Mouse (Mus musculus) forebrain, embryonic 10.5 days (tissue): Measurements from ENCODE around the gene Il4. TPM values are rescaled to one million over a fixed set of nuclear protein-coding genes. Genes with fewer than 3 reads are reported as not detected.
A peak's percentile ranks its signal among the peaks of the same experiment; 100 is the strongest.

Source experiments
- DNase-seq: peaks from one replicate; pipeline ENCODE4 v3.0.0-alpha.2; 2017; ENCODE audit warnings: low spot score; ENCODE audit errors: extremely low spot score
- H3K27ac ChIP-seq: fragments of 300-500 bp; sonication (generic); 2 replicates; pipeline ENCODE4 v1.5.1; 2016; ENCODE audit warnings: mild to moderate bottlenecking
- H3K27me3 ChIP-seq: fragments of 300-500 bp; sonication (generic); 2 replicates; pipeline ENCODE4 v1.6.1; 2016; ENCODE audit warnings: mild to moderate bottlenecking; ENCODE audit not compliant: poor library complexity, severe bottlenecking
- H3K36me3 ChIP-seq: fragments of 300-500 bp; sonication (generic); replicated peaks from 2 replicates; pipeline ENCODE4 v1.6.1; 2016; ENCODE audit warnings: mild to moderate bottlenecking, moderate library complexity
- H3K4me1 ChIP-seq: fragments of 300-500 bp; sonication (generic); 2 replicates; pipeline ENCODE4 v1.6.1; 2016
- H3K4me3 ChIP-seq: fragments of 300-500 bp; sonication (generic); 2 replicates; pipeline ENCODE4 v1.5.1; 2016; ENCODE audit warnings: mild to moderate bottlenecking, moderate library complexity
- H3K9me3 ChIP-seq: fragments of 300-500 bp; sonication (generic); 2 replicates; pipeline ENCODE4 v1.6.1; 2016; ENCODE audit warnings: mild to moderate bottlenecking, moderate library complexity
- WGBS: fragments of 180-500 bp; shearing (Covaris S2); methylation state at CpG from one replicate; pipeline ENCODE4 v1.1.7; 2016; 5-methylcytosine and 5-hydroxymethylcytosine counted together
- polyA plus RNA-seq: library from polyadenylated mRNA; unstranded; fragments of >200 nt; fragmentation: Nextera tagmentation; extraction: Ambion mirVana; gene quantifications from 2 replicates; pipeline ENCODE4 v1.2.1, GENCODE M21; 2016

Il4 gene
- polyA plus RNA-seq, 1 experiment from 2014 or later: 0.77 TPM

DNA sequence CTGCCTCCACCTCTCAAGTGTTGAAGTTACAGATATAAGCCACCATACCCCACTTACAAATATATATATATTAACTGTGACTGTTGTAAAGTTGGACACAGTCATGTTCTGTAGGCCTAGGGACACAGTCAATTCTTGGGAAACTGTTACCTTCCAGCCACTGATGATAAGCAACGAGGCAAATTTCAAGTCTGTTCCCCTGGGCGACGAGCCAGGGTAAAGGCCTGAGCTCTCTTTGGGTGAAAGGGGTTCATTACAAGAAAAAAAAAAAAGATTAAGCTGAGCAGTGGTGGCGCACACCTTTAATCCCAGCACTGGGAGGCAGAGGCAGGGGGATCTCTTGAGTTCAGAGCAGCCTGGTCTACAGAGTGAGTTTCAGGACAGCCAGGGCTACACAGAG is 1.6 kb upstream of the Il4 start:
- Histone ChIP-seq H3K27ac (no peak overlapping the region), H3K9me3 (no peaks in the 10 kb centered on the region), H3K27me3 (no peaks in the 10 kb centered on the region), H3K4me3 (no peak overlapping the region), H3K36me3 (no peaks in the 10 kb centered on the region), H3K4me1 (peaks cover 6% of the 10 kb centered on the region)
- DNase-seq: no peak
- WGBS: 92% methylated on average over 4 of the region's 4 CpGs

DNA sequence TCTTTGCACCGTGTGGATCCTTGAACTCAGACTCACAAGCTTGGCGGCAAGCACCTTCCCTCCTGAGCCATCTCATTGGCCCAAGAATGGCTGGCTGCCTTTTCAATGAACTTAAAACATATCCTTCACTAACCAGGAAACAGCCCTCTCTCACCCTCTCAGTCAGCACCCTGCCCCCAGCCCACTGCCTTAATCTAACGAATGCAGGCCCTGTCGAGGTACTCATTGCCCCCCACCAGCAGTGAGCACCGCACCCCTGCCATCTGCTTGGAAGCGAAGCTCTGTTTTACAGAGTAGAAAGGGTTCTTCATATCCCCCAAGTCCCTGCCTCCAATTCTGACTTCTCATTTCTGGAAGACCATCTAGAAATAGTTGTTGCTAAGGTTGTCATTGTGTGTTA is 959 bp upstream of the Il4 start:
- Histone ChIP-seq H3K4me3 (no peak overlapping the region), H3K27me3 (no peaks in the 10 kb centered on the region), H3K9me3 (no peaks in the 10 kb centered on the region), H3K36me3 (no peaks in the 10 kb centered on the region), H3K27ac (no peak overlapping the region), H3K4me1 (peaks cover 6% of the 10 kb centered on the region)
- no peak for DNase-seq
- WGBS: 72% methylated on average over 6 of the region's 6 CpGs

DNA sequence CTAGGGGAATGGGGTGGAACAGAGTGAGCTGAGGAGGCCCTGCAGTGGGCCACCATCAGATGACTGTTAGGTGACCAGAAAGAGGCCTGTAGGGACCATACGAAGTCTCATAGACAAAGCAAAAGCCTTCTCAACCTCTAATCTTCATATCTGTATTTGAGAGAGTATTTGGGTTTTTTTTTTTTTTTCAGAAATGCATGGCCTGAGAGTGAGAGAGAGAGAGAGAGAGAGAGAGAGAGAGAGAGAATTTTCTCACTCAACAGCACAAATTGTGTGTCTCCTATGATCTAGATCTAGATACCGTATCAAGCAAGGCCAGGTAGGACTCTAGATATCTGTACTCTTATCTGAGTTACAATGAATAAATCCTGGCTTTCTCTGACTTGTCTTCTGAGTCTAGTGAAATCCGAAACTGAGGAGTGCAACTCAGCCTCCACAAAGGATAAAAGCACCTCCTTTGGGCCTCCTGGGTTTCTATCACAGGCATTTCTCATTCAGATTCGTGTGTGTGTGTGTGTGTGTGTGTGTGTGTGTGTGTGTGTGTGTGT is 833 bp downstream of the Il4 start:
- Histone ChIP-seq H3K27me3 (no peaks in the 10 kb centered on the region), H3K36me3 (no peaks in the 10 kb centered on the region), H3K4me3 (no peak overlapping the region), H3K4me1 (peaks cover 6% of the 10 kb centered on the region), H3K9me3 (no peaks in the 10 kb centered on the region), H3K27ac (no peak overlapping the region)
- DNase-seq: no peak
- 66% methylated on average over 4 of the region's 4 CpGs for WGBS

DNA sequence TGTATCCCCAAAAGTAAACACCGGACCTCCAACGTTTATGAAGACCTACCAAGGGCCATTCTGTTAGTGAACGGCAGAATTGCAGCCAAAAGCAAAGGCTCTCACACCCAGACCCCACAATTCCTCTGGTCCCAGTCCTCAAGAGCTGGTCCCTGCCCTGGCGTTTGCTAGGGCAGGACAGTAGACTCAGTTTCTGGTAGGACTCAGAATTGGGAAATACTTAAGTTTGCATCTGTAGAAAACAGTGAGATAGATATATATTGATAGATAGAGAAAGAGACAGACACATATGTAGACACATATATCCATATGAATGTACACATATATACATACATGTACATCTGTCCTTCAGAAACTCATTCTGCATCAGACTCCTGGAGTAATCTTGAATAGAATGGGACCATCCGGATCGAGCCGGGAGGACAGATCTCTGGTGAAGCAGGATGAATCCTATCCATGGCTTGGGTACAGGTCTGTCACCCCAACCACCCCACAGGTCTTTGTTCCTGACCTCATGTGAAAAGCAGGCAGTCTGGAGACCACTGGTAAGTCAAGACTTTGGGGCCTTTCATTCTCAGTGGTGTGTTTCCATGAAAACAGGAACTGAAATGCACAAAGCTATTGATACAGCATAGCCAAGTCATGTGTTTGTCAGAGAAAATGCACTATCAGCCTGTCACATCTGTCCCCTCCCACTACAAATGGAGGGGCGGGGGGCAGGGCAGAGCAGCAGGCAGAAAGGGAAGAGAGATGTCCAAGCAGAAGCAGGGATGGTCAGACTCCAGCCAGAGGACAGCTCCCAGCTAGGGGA is 1.5 kb downstream of the Il4 start:
- Histone ChIP-seq H3K4me3 (no peak overlapping the region), H3K36me3 (no peaks in the 10 kb centered on the region), H3K9me3 (no peaks in the 10 kb centered on the region), H3K27ac (no peak overlapping the region), H3K27me3 (no peaks in the 10 kb centered on the region), H3K4me1 (peaks cover 6% of the 10 kb centered on the region)
- no peak for DNase-seq
- 86% methylated on average over 8 of the region's 8 CpGs for WGBS

DNA sequence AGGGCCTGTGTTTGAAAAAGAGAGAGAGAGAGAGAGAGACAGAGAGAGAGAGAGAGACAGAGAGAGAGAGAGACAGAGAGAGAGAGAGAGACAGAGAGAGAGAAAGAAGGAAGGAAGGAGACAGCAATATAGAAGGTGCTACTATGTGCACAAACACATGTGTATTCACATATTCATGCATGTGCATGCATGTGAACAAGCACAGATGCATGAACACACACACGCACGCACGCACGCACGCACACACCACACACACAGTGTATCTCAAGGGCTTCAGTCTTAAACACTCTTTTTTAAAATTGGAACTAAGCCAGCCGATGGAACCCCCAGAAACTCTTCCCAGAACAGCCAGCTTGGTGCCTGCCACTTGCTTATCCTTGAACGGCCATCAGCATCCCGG is 2.9 kb downstream of the Il4 start:
- WGBS: 93% methylated on average over 8 of the region's 8 CpGs
- no peak for DNase-seq
- H3K4me3 ChIP-seq: no peak overlapping the region

DNA sequence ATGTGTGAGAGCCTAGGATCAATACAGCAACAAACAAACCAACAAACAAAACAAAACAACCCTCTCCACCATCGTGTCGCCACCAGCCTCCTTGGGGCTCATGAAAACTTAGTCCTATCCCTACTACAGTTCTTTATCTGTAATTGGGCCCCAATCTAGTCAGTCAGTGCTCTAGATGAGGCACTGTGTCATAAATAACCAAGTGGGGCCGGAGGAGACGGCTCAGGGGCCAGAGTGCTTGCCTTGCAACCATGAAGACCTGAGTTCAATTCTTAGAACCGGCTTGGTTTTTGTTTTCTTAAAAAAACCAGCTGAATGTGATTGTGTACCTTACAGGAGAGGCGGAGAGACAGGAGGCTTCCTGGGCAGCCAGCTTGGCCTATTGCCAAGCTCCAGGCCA is 3.3 kb downstream of the Il4 start:
- Histone ChIP-seq H3K36me3 (no peaks in the 10 kb centered on the region), H3K27me3 (no peaks in the 10 kb centered on the region), H3K4me3 (no peak overlapping the region), H3K4me1 (peaks cover 6% of the 10 kb centered on the region), H3K9me3 (no peaks in the 10 kb centered on the region), H3K27ac (no peak overlapping the region)
- WGBS: 90% methylated on average over 6 of the region's 6 CpGs
- no peak for DNase-seq

More for the DNA sequence above, 2.9 kb downstream of the Il4 start:
- Histone ChIP-seq H3K36me3 (no peaks in the 10 kb centered on the region), H3K9me3 (no peaks in the 10 kb centered on the region), H3K4me1 (peaks cover 6% of the 10 kb centered on the region), H3K27ac (no peak overlapping the region), H3K27me3 (no peaks in the 10 kb centered on the region)

DNA sequence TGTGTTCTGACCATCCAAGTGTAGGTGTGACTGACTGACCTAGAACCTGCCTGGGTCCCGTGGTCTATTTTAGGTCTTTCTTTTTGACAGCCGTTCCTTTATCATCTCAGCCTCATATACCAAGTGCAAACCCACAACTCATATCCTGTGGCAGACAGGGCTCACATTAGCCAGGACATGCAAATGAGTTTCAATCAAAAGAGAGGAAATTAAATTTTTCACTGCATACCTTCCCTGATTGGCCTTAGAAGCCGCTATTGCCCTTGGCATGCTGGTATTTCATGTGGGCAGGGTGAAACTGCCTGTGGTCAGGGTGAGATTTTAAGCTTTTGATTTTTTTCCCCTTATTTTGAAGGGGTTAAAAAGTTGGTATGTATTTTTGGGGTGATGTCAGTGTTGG is 8.8 kb downstream of the Il4 start:
- no peak overlapping the region for H3K4me3 ChIP-seq
- H3K36me3 ChIP-seq: 0 out of 2 replicates have a peak, but pooled peaks cover 4% of the 10 kb centered on the region
- 86% methylated on average over 3 of the region's 3 CpGs for WGBS
- H3K27ac ChIP-seq: no peak overlapping the region
- H3K4me1 ChIP-seq: peaks cover 17% of the 10 kb centered on the region
- H3K9me3 ChIP-seq: no peaks in the 10 kb centered on the region
- H3K27me3 ChIP-seq: peaks cover 5% of the 10 kb centered on the region; the same call in 1 of the 2 replicates
- DNase-seq: no peak

DNA sequence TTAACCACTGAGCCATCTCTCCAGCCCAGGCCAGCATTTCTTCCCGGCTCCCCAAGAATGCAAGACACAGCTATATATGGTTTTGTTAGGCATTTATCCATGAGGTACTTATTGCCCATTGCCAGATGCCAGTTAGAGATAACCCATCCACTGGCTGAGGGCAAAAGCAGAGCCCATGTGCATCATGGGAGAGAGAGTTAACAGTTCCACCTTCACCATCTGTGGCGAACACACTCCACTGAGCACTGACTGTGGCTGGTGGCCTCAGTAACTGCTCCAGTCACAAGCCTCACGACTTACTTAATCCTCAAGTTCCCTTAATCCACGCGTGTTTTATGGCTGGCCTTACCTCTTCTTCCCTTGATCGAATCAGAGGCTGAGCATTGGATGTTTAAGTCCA is 9.2 kb downstream of the Il4 start:
- H3K9me3 ChIP-seq: no peaks in the 10 kb centered on the region
- DNase-seq: no peak
- 84% methylated on average over 6 of the region's 6 CpGs for WGBS
- H3K4me1 ChIP-seq: peaks cover 17% of the 10 kb centered on the region
- peaks cover 6% of the 10 kb centered on the region; the same call in 1 of the 2 replicates for H3K36me3 ChIP-seq
- H3K27ac ChIP-seq: no peak overlapping the region
- H3K27me3 ChIP-seq: peaks cover 5% of the 10 kb centered on the region; the same call in 1 of the 2 replicates
- H3K4me3 ChIP-seq: no peak overlapping the region

DNA sequence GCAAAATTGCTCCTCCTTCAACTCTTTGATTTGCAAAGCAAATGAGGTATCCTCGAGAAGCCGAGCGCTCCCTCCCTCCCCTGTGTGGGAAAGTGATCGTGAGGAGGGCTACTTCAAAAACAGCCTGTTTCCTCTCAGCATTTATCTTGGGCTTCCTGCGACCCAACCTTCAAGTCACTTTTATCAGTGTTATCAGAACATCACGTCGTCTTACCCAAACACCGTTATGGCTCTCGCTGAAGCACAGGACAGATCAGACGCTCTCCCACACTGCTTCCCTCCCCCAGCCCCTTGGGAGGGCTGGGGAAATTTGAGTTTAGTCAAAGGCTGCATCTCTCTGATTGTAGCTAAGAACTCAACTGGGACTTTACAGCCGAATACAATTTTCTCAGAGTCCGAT is 12.9 kb downstream of the Il4 start:
- H3K36me3 ChIP-seq: peaks cover 18% of the 10 kb centered on the region
- no peaks in the 10 kb centered on the region for H3K9me3 ChIP-seq
- WGBS: 7% methylated on average over 12 of the region's 12 CpGs
- DNase-seq: no peak
- peak overlapping the region; percentile 19; the same call in 1 of the 2 replicates for H3K4me3 ChIP-seq
- peaks cover 5% of the 10 kb centered on the region; the same call in 1 of the 2 replicates for H3K27me3 ChIP-seq
- no peak overlapping the region for H3K27ac ChIP-seq
- peaks cover 17% of the 10 kb centered on the region for H3K4me1 ChIP-seq

DNA sequence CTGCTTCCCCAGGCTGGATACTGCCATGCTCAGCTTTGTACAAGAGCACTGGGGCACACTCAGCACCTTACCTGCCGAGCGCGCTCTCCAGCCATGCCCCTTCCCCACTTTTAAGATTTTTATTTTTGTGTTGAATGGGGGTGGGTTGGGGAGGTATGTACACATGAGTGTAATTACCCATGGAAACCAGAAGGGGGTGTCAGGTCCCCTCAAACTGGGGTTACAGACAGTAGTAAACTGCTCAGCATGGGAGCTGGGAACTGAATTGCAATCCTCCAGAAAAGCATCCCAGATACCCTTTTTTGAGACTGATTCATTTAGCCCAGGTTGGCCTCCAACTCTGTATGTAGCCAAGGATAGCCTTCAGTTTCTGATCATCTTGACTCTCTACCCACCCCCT is 13.5 kb downstream of the Il4 start:
- no peak for DNase-seq
- Histone ChIP-seq H3K9me3 (no peaks in the 10 kb centered on the region), H3K27ac (no peak overlapping the region), H3K27me3 (peaks cover 5% of the 10 kb centered on the region; the same call in 1 of the 2 replicates), H3K4me1 (peaks cover 17% of the 10 kb centered on the region), H3K4me3 (no peak overlapping the region), H3K36me3 (peaks cover 24% of the 10 kb centered on the region)
- WGBS: 88% methylated on average over 3 of the region's 3 CpGs

DNA sequence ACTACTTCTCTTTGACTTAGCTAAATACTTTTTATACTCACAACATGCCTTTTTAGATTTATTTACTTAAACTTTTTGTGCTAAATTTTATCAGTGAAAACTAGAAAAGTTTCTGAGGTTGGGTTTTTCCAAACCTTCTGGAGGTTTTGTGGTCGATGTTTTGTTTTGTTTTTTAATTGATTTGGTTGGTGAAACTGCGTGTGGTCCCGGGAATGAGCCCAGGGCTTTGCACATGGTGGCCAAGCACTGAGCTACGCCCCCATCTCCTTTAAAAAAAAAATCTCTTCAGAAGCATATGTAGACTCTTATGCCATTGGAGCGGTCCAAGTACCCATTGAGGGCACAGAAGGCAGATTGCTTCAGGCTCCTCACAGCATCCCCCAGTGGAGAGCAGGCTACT is 27.4 kb downstream of the Il4 start:
- DNase-seq: no peak
- Histone ChIP-seq H3K36me3 (peaks cover 94% of the 10 kb centered on the region), H3K27ac (no peak overlapping the region), H3K4me1 (no peaks in the 10 kb centered on the region), H3K27me3 (no peaks in the 10 kb centered on the region), H3K4me3 (no peak overlapping the region), H3K9me3 (no peaks in the 10 kb centered on the region)
- 92% methylated on average over 5 of the region's 5 CpGs for WGBS

DNA sequence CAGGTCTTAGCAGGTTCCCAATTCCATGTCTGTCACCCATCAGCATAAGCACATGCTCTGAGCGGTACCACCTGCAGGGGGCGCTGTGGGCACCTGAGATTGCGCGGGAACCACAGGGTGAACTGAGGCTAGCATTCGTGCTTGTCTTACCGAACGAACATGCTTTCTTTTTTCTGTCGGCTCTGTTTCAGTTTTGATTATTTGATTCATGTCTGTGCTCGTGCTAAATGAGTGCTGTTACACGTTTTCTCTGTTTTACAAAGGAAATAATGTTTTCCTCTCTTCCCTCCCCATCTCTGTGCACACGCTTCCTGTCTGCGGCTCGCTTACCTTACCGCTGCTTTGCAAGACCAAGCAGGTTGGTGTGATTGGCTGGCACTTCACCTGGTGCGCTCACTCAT is 28.1 kb downstream of the Il4 start:
- no peaks in the 10 kb centered on the region for H3K9me3 ChIP-seq
- WGBS: 46% methylated on average over 15 of the region's 15 CpGs
- no peak overlapping the region for H3K27ac ChIP-seq
- no peak overlapping the region; the same call in 1 of the 2 replicates for H3K4me3 ChIP-seq
- no peaks in the 10 kb centered on the region for H3K27me3 ChIP-seq
- no peaks in the 10 kb centered on the region for H3K4me1 ChIP-seq
- peaks cover 95% of the 10 kb centered on the region for H3K36me3 ChIP-seq
- peak; percentile 55 for DNase-seq

DNA sequence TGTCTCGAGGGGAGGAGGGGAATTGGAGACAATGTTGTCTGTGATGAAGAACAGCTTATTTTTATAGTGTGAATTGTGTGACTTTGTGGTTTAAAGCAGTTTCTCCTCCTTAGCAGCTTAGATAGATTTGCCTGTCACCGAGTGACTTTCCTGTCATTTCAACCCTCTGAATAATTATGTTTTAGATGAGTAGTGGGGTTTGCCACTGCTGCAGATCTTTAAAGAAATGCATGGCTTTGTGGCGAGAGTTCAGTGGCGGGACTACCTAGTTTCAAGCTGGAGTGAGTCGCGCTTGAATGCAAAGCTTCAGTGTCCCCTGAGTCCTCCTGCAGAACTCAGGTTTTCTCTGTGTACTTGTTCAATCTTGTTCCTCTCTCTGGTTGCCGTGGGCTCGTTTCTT is 30.2 kb downstream of the Il4 start:
- H3K4me3 ChIP-seq: no peak overlapping the region
- H3K4me1 ChIP-seq: no peaks in the 10 kb centered on the region
- peaks cover 93% of the 10 kb centered on the region for H3K36me3 ChIP-seq
- H3K27ac ChIP-seq: no peak overlapping the region
- no peaks in the 10 kb centered on the region for H3K9me3 ChIP-seq
- H3K27me3 ChIP-seq: no peaks in the 10 kb centered on the region
- 88% methylated on average over 8 of the region's 8 CpGs for WGBS
- DNase-seq: no peak
